Mouse (Mus musculus) retina, adult 2 months (tissue): ENCODE results near the gene Heyl.
"Not testable (repeated sequence)": the region's sequence is repeated elsewhere in the genome, so short reads cannot be mapped to it uniquely, and the experiment has no call there.

Experiments
- DNase-seq: peaks from one replicate; pipeline ENCODE4 v3.0.0-alpha.2; 2012; ENCODE audit warnings: low read depth, low spot score

Gene Heyl

DNA sequence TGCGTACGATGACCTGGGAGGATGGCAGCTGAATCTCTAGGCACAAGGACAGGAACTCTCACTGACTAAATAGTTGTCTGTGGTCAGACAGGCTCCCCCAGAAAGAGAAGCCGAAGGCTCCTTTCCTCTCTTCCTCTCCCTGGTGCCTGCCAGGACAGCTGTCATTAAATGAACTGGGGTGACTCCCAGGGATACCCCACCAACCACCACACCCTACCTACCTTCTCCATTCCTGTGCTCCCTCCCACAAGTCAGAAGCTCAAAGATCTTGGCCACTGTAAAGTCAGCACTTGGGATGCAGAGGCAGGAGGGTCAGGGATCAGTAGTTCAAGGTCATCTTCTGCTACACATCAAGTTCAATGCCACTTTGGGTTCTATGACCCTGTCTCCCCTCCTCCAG lies 515 bp upstream of the Heyl start:
- no peak for DNase-seq

DNA sequence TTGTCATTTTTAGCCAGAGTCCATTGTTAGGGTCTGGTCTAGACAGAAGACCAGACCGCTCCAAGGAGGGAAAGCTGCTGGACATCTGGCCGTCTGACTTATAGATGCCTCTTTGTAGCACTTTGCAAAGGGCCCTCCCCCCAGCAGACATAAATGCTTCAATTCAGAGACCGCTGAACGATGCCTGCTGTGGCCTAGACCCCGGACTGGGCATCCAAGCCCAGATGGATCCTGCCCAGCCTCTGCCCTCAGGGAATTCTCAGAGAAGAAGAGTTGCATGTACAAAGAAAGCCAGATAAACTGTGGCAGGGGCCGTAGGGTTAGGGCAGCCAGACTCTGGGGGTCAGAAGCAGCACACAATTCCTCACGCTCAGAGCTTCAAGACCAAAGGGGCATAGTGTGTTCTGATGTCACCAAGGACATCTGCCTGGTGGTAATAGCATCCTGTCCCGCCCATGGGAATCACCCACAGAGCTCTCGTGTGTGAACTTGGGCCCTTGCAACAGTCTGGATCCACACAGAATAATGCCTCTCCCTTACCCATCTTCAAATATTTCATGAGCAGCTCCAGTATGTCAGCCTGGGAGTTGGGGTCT lies 2.6 kb downstream of the Heyl start:
- DNase-seq: no peak

DNA sequence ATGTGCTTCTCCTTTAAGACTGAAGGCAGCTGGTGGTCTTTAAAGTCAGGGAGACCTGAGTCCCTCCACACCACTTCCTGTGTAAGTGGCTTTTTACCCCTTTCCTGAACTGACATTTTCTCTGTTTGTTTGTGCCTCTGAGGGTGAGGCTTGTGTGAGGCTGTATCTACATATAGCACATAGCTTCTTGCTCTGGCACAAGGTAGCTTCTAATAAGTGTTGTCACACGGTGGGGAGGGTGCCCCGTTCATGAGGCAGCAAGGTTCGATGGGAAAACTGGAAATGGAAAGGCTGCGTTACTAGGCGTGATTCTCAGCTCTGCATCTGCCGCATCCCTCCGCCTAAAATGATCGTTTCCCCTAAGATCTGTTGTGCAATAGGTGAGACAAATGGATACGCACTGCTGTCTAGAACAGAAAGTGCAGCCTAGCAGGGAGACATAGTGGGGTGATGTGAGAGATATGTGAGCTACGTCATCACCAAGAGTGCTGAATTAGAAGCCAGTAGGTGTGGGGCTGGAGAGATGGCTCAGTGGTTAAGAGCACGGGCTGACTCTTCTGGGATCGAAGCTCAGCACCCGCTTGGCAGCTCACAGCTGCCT lies 3.2 kb downstream of the Heyl start:
- no peak for DNase-seq

DNA sequence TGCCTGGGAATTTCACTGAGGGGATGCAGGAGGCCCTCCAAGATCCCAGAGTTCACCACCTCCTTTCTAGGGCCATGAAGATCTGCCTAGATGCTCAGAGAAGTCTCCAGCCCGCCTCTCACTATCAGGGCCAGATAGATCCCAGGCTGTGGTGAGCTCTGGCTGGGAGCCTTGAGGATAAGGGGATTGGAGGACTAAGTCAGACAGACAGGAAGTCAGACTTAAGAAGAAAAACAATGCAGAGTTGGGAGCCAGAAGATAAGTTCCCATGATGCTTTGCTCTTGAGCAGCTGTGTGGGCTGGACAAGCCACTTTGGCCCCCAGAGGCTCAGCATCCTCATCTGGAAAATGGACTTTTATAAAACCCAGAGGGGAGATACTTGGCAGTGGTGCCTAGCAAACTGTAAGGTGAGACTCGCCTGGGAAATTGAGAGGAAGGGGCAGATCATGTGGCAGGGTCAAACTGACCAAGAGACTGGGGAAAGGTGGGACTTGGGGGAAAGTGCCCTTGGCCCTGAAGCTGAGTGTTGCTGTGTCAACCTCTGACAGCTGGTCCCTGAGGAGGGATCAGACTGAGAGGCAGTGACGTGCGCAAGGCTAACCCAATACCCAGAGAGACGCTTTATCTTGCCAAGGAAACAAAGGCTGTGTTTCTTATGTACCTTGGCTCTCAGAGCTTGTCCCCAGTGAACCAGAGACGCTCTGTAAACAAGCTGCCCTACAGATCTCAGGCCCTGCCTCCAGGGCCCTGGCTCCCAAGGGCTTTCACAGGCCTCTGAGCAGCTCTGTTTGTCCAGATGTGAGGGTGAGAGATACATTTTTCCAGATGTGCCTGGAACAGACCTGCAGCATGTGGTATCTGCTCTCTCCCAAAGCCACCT lies 4.3 kb downstream of the Heyl start:
- no peak for DNase-seq

DNA sequence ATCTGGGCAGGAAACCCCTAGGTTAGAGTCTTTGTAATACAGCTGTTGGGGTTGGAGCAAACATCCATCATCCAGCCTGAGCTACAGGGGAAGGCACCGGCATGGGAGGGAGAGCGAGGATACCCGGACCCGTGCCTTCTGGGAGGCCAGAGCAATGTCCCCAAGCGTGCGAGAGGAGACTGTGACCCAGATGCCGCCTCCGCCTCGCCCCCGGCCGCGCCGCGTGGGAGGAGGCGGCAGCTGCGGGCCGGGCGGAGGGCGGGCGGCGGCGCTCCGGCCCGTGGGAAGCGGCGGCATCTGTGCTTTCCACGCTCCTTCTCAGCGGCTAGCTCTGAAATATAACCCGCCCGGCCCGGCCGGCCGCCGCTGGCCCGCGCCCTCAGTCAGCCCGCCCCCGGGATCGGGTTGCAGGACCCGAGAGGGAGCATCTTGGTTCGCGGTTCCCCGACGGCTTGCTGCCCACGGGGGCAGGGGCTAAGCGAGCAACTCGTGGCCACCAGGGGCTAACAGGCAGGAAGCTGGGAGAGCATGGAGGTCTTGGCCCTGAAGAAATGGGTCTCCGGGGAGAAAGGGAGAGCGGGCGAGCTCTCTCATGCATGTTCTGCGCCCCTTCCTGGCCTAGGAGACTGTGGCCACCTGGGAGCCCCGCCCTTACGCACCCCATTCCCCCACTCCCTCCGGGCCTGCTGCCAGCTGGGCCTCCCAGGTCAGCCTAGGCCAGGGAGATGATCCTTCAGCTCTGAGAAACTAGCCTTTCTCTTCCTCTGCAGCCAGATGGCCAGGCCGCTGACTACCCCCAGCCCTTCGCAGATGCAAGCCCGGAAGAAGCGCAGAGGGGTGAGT lies 6.2 kb downstream of the Heyl start:
- DNase-seq: no peak

DNA sequence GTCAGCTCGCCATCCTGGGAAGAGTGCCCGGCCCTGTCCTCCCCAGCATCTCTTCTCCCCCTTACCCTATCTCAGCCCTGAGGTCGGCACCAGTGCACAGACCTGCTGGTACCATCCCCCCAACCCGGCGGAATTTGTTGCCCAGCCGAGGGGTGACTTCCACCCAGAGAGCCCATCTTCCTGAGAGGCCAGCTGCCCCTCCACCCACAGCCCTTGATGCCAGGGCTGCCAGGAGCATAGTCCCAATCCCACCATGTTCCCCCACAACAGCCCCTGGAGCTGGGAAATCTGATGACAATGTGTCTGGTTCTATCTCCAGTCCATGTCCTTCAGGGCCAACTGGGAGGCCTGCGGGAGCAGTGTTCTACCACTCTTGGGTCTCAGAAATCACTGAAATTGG lies 12.9 kb downstream of the Heyl start:
- no peak for DNase-seq

DNA sequence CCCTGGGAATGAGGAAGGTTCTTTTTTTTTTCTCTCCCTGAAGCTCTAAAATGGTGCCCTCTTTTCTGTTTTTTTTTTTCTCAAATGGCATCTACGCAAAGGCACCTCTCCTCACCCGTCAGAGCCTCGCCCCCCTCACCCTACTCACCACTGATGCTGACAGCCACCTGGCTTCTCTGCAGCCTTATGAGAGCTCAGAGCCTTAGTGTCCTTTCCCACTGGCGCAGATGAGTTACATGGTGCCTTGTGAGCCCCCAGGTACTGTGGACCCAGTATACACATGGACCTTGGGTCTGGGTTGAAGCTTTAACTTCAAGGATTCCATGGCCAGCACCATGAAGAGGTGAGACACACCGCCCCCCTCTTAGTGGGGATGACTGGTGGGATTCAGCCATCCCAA lies 13.3 kb downstream of the Heyl start:
- no peak for DNase-seq

DNA sequence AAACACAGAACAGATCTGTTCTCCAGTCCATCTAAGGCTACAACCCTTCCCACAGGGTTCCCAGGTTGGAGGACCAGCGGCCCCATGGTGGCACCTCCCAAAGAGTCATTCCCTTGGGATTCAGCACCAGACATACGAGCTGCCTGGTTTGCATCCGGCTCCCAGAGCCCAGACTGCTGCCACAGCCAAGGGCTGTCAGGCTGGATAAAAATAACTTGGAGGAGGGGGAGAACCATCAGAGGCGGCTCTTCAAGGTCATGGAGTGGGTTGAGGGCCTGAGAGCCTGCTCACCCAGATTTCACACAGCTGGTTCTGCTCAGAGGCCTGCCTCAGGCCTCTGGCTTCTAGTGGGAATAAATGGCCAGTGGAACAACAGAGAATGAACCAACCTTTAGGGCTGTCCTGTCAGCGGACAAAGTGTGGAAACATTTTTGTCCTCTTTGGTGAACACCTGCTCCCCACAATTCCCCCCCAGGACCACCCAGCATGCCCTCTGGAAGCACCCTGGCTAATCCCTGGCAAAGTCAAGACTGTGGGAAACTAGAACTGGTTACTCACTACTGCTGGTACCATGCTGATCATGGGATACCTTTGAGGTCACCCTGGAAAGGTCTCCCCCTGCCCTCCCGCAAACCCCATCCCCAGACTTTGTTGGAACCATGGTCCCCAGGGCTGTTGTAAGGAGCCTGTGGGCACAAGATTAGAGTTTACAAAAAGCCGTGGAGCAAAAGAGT lies 14.0 kb downstream of the Heyl start:
- DNase-seq: no peak

DNA sequence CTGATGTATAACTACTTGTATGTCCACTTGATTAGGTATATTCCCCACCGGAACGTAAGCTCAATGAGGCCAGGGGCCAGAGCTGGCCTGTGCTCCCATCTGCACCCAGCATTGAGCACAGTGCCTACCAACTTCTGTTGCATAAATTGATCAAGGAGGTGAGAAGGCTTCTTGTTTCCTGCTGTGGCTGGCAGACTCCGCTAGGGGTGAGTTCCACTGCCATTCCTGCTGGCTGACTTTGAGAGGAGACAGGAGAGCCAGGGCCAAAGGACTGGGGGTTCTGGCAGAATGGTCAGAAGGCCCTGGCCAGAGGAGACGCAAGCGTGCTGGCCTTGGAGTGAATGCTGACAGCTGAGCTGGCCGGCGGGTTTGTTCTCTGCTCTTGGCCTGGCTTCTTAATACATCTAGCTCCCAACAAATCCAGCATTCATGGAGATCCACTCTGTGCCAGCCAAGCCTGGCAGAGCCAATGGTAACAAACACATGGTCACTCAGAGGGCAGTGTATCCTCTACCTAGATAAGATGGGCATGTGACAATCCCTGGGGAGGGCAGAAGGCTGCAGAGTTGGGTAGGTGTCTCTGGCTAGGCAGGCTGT lies 15.7 kb downstream of the Heyl start:
- no peak for DNase-seq

DNA sequence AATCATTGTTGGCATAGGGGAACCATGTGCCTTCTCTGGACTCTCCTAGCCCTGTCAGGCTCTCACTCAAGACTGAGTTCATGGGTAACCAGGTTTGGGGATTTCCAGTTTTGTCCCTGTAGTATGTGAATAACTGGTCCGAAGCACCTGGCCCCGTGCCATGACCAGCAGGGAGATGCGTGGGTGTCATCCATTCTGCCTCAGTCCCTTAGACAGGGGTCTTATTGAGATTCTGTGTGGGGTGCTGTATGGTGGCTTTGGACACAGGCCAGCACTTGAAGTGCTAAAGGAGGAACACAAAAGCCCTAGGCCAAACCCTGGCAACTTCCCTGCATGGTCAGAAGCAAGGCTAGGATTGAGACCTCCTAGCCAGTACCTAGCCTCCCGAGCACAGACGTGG lies 18.9 kb downstream of the Heyl start:
- no peak for DNase-seq

DNA sequence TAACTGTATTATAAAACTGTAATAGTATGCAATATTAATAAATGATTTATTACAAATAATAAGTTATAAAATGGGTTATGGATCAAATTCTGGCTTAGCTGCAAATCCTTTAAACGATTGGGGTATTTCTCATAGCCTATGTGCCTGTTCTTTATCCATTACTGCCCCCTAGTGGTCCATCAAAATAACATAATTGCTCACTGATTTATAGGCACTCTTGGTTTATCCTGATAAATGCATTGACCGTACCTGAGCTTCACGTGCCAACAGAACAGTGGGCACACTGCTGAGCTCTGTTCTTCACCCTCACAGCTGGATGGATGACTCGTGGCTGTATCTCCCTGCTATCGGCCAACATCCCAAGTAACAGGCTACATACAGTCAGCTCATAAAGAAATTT lies 21.3 kb downstream of the Heyl start:
- DNase-seq: peak; percentile 50

DNA sequence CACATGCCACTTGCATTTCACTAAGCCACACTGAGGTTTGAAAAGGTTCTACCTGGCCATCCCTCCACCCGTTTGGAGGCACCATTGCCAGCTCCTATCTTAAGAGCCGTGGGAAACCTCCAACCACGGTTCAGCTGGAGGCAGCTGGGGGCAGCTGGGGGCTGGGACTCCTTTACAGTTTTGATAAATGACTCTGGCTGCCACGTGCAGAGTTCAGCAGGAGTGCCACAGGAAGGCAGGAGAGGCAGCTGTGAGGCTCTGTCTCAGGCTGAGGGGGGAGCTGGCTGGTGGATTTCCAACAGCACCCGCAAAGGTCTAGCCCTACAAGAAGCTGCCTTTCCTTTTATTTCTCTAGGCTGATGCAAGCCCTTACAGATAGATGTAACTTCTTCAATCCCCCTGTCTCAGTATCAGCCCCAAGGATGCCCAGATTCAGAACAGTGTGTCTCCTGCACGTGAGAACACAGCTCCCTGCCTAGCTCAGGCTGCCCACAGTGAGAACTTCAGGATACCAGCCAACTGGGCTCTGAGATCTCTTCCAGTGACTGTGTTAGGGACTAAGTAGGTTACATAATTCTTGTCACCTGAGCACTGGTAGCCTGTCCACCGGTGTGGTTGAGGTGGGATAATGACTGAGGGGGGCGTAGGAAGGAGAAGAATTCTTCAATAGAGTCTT lies 26.9 kb downstream of the Heyl start:
- no peak for DNase-seq

DNA sequence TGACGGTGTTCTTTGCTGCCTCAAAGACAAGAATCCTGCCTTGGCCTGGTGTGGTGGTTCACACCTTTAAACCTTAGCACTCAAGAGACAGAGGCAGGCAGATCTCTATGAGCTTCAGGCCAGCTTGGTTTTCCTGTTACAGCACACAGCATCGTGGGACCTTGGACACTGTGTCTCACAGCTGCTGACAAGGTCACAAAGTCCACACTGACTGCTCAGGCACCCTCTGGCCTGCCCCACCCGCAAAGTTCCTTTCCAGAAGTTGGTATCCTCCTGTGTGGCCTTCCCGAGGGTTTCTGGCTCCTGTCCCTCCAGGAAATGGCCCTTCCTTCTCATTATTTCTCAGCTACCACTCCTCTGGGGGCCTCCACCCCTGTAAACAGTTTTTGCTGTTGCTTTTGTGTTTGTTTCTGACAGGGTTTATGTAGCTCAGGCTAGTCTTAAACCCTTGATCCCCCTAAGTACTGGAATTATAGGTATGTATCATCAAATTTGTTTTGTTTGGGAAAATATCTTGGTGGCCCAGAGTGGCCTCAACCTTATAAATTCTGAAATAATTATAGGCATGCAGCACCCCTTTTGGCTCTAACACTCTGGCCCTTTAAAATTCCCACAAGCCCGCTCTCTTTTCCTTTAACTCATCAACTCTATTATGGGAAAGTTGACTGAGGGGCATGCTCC lies 28.5 kb downstream of the Heyl start, which contains the start of gene Pabpc4:
Pabpc4 (plus strand) TSS at position 631 of the 681 bp plus-strand sequence.
- DNase-seq: no peak

DNA sequence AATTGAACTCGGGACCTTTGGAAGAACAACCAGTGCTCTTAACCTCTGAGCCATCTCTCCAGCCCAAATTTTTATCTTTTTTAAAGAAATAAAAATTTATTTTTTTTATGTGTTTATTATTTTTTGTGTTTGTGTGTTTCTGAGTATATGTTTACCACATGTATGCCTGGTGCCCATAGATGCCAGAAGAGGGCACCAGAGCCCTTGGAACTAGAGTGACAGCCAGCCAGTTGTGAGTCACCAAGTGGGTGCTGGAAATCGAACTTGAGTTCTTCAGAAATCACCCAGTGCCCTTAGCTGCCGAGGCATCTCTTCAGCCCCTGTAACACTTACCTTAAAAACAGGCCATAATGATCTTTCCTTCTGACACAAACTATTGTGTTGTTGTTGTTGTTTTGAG lies 37.7 kb downstream of the Heyl start:
- no peak for DNase-seq

DNA sequence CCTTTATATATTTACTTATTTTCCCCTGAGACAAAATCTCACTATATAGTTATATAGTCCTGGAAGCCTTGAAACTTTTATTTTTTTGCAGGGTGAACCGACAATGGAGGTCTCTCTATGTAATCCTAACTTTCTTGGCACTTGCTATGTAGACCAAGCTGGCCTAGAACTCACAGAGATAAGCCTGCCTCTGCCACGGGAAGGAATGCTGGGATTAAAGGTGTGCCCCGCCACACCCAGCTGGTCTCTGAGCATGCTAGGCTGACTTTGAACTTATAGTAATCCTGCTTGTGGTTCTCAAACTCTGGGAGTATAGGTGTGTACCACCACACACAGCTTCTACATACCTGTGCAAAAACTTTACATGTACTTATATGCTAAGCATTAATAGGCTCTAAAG lies 46.8 kb downstream of the Heyl start:
- no peak for DNase-seq

DNA sequence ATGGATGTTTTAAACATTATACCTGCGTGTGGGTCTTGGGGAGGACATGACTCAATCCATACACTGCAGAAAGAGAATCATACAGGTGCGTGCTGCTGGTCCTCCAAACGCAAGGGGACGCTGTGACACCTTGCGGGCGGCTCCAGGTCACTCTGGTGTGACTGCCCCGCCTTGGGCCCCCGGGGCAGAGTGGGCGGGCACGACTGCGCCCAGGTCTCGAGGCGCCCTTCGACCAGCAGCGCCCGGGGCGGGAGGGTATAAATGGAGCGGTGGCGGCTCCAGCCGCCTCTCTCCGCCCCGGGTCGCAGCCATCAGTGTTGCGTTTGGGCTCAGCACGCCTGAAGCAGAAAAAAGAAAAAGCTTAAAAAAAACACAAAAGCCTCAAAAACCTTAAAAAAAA lies 49.1 kb downstream of the Heyl start:
- peak; percentile 74 for DNase-seq

DNA sequence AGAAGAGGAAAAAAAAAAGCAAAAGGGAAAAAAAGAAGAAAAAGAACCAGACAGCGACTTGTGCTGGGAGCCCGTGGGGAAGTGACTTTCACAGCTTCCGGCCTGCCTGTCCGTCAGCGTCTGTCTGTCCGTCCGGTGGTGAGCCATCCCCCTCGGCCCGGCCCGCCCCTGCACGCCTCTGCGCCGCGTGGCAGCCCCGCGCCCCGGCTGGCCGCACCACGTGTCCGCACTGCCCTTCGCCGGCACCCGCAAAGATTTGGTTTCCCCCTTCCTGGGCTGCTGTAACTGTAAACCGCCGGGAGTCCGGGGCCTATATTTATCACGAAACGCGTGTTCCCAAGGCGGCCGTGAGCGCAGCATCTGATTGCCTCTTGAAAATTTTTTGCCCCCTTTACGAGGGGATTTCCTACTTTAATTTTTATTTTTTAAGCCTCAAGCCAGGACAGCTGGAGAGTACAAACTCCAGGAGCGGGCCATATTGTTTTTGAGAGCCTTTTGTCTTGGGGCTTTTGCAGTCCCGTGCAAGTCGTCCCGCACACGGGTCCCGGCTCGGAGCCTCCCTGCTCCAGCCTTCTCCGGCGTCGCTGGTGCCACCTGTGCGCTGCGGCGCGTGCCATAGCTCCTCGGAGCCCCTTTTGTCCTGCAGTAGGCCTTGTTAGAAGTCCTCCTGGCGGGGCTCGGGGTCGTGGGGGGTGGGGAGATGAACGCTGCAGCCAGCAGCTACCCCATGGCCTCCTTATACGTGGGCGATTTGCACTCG lies 49.7 kb downstream of the Heyl start:
- not testable (repeated sequence) for DNase-seq

DNA sequence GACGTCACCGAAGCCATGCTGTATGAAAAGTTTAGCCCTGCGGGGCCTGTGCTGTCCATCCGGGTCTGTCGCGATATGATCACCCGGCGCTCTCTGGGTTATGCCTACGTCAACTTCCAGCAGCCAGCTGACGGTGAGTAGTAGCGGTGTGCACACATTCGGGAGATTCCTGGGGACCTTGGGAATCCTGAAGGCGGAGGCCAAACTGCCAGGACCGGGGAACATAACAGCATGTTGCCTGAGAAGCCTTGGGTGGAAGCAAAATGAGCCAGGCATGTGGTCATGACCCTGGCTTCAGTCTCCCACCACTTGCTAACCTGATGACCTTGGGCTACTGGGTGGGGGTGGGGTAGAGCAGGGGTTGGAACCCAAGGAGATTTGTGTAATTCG lies 50.3 kb downstream of the Heyl start:
- not testable (repeated sequence) for DNase-seq
